Mouse (Mus musculus): ENCODE measurements around the gene Slc6a6. TPM values are rescaled to one million over a fixed set of nuclear protein-coding genes. Genes with fewer than 3 reads are reported as not detected.
A peak's percentile ranks its signal among the peaks of the same experiment; 100 is the strongest.

The Slc6a6 gene
- polyA plus RNA-seq, 1 experiment from 2014 or later, result 102 TPM

DNA sequence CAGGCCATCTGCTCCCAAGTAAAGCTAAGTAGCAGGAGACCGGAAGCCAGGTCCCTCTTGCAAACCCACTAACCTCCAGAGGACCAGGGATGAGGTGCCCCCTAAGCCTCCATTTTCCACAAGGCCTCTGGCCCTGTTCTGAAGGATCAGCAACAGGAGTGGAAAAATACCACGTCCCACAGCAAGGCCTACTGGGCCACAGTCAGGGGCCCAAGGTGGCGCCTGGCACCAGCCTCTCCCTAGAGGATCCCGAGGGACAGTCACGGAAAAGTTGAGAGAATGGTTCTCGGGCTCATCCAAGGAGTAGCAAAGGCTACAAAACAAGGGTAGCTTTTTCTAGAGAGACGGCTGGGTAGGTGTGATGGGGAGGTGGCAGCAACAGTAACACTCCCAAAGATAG lies 53.6 kb downstream of the Slc6a6 start:
- WGBS, result 91% methylated on average over 7 of the region's 7 CpGs
- Histone ChIP-seq H3K27ac (replicated peaks) (no peak overlapping the region), H3K36me3 (peaks cover 80% of the 10 kb centered on the region), H3K4me2 (no peak overlapping the region), H3K4me1 (peaks cover 12% of the 10 kb centered on the region; the same call in 1 of the 2 replicates), H3K9ac (replicated peaks) (no peak overlapping the region), H3K4me3 (replicated peaks) (no peak overlapping the region), H3K27me3 (replicated peaks) (no peaks in the 10 kb centered on the region), H3K9me3 (replicated peaks) (no peaks in the 10 kb centered on the region)
- ATAC-seq (ENCODE audit: low FRiP score), result no peak

- Histone ChIP-seq H3K27ac (replicated peaks) (no peak overlapping the region), H3K27me3 (replicated peaks) (no peaks in the 10 kb centered on the region), H3K9me3 (replicated peaks) (no peaks in the 10 kb centered on the region), H3K4me2 (no peak overlapping the region), H3K36me3 (peaks cover 77% of the 10 kb centered on the region), H3K4me3 (replicated peaks) (no peak overlapping the region), H3K4me1 (peaks cover 12% of the 10 kb centered on the region; the same call in 1 of the 2 replicates), H3K9ac (replicated peaks) (no peak overlapping the region)
- no peak for ATAC-seq (ENCODE audit: low FRiP score)
- WGBS, result 26% methylated on average over 5 of the region's 5 CpGs
Measured at GRCm38 (mm10) chr6:91738058-91738457, 54.2 kb downstream of the Slc6a6 start.

DNA sequence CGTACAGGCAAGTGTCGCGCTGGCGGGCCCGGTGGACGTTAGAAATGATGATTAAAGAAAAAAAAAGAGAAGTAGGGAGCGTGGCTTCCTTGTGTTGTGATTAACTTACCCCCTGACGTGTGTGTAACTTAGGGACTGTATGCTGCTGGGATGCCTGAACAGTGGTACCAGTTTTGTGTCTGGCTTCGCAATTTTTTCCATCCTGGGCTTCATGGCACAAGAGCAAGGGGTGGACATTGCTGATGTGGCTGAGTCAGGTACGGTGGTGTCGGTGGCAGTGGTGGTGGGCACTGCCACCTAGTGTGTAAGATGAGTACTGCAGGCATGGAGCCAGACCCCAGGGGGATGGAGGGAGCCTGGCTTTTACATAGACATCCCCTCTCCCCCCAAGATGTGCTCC lies 57.2 kb downstream of the Slc6a6 start:
- no peak overlapping the region for H3K9ac ChIP-seq (replicated peaks)
- H3K4me1 ChIP-seq, result peaks cover 14% of the 10 kb centered on the region; the same call in 1 of the 2 replicates
- no peak overlapping the region for H3K4me2 ChIP-seq
- 57% methylated on average over 11 of the region's 11 CpGs for WGBS
- ATAC-seq (ENCODE audit: low FRiP score), result peak; percentile 71; the same call in 1 of the 2 replicates
- no peak overlapping the region for H3K4me3 ChIP-seq (replicated peaks)
- no peak overlapping the region for H3K27ac ChIP-seq (replicated peaks)
- peaks cover 61% of the 10 kb centered on the region for H3K36me3 ChIP-seq
- H3K27me3 ChIP-seq (replicated peaks), result no peaks in the 10 kb centered on the region
- no peaks in the 10 kb centered on the region for H3K9me3 ChIP-seq (replicated peaks)

- no peaks in the 10 kb centered on the region for H3K9me3 ChIP-seq (replicated peaks)
- H3K9ac ChIP-seq (replicated peaks), result no peak overlapping the region
- no peak overlapping the region for H3K4me3 ChIP-seq (replicated peaks)
- H3K27ac ChIP-seq (replicated peaks), result 0 out of 2 replicates have a peak overlapping the region, but pooled peaks have one; percentile 1
- ATAC-seq (ENCODE audit: low FRiP score), result no peak
- H3K27me3 ChIP-seq (replicated peaks), result no peaks in the 10 kb centered on the region
- peaks cover 57% of the 10 kb centered on the region for H3K36me3 ChIP-seq
- WGBS, result 64% methylated on average over 3 of the region's 3 CpGs
- H3K4me1 ChIP-seq, result 0 out of 2 replicates have a peak, but pooled peaks cover 2% of the 10 kb centered on the region
- H3K4me2 ChIP-seq, result no peak overlapping the region
Measured at GRCm38 (mm10) chr6:91742466-91742865, 58.6 kb downstream of the Slc6a6 start.

- Histone ChIP-seq H3K27ac (replicated peaks) (no peak overlapping the region), H3K36me3 (peaks cover 57% of the 10 kb centered on the region), H3K4me3 (replicated peaks) (no peak overlapping the region), H3K9ac (replicated peaks) (no peak overlapping the region), H3K9me3 (replicated peaks) (no peaks in the 10 kb centered on the region), H3K4me2 (no peak overlapping the region), H3K4me1 (0 out of 2 replicates have a peak, but pooled peaks cover 2% of the 10 kb centered on the region), H3K27me3 (replicated peaks) (no peaks in the 10 kb centered on the region)
- no peak for ATAC-seq (ENCODE audit: low FRiP score)
- WGBS, result 86% methylated on average over 8 of the region's 8 CpGs
Measured at GRCm38 (mm10) chr6:91742995-91743394, 59.1 kb downstream of the Slc6a6 start.

GRCm38 (mm10) chr6:91743886-91744285 lies 60.0 kb downstream of the Slc6a6 start:
- no peaks in the 10 kb centered on the region for H3K27me3 ChIP-seq (replicated peaks)
- 44% methylated on average over 4 of the region's 4 CpGs for WGBS
- H3K36me3 ChIP-seq, result peaks cover 59% of the 10 kb centered on the region
- H3K9me3 ChIP-seq (replicated peaks), result no peaks in the 10 kb centered on the region
- no peak overlapping the region for H3K4me2 ChIP-seq
- no peak overlapping the region for H3K27ac ChIP-seq (replicated peaks)
- H3K4me1 ChIP-seq, result 0 out of 2 replicates have a peak, but pooled peaks cover 2% of the 10 kb centered on the region
- no peak overlapping the region for H3K9ac ChIP-seq (replicated peaks)
- no peak overlapping the region for H3K4me3 ChIP-seq (replicated peaks)
- no peak for ATAC-seq (ENCODE audit: low FRiP score)

DNA sequence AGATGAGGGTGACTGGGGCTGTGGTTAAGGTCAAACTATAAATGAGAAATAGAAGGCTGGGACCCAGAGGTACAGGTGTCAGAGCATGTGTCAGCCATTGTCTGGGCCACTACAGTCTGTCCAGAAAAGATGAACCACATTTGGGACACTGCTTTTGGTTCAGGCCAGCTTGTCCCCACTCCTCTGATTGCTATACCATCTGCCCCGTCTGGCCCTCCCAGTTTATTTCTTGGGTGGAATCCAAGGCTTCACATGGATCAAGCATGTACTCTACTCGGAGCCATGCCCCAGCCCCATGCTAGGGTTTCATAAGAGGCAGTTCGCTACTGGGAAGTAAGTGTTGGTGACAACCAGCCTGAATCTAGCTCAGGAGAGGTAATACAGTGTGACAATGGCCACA lies 61.4 kb downstream of the Slc6a6 start:
- H3K4me2 ChIP-seq, result no peak overlapping the region
- no peaks in the 10 kb centered on the region for H3K9me3 ChIP-seq (replicated peaks)
- ATAC-seq (ENCODE audit: low FRiP score), result no peak
- no peak overlapping the region for H3K9ac ChIP-seq (replicated peaks)
- H3K27me3 ChIP-seq (replicated peaks), result no peaks in the 10 kb centered on the region
- no peak overlapping the region for H3K27ac ChIP-seq (replicated peaks)
- H3K36me3 ChIP-seq, result peaks cover 60% of the 10 kb centered on the region
- WGBS, result 84% methylated on average over 3 of the region's 3 CpGs
- H3K4me3 ChIP-seq (replicated peaks), result no peak overlapping the region
- H3K4me1 ChIP-seq, result 0 out of 2 replicates have a peak, but pooled peaks cover 2% of the 10 kb centered on the region

DNA sequence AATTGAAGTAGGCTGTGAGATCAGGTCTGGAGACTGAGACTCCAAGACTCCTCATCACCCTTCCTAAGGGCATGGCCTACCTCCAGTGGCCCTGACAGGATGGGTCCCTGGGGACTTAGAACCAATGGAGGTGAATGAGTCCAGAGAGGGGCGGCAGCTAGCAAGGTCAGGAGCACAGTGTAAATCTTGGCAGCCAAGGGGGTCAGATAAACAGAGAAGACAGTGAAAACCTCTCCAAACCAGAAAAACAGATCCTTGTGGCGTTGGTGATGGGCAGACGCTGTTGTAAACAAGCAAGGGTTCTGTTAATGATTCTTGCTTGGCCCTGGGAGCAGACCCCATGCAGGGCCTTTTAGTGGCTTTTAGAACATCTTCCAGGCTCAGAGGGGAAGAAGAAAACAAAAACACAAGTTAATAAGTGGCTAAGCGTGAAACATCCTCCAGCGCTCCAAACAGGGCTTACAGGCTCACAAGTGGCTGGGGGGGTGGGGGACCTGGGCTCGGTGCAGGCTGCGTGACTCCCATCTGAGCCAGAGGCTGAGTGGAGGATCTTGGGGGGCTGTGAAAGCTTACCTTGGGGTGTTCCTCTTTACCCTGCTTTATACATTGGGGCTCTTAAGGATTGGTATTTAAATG lies 62.2 kb downstream of the Slc6a6 start:
- H3K27me3 ChIP-seq (replicated peaks), result no peaks in the 10 kb centered on the region
- no peak overlapping the region for H3K27ac ChIP-seq (replicated peaks)
- H3K4me2 ChIP-seq, result no peak overlapping the region
- H3K4me3 ChIP-seq (replicated peaks), result no peak overlapping the region
- no peak overlapping the region for H3K9ac ChIP-seq (replicated peaks)
- 31% methylated on average over 7 of the region's 7 CpGs for WGBS
- no peaks in the 10 kb centered on the region for H3K9me3 ChIP-seq (replicated peaks)
- ATAC-seq (ENCODE audit: low FRiP score), result no peak
- peaks cover 68% of the 10 kb centered on the region for H3K36me3 ChIP-seq
- H3K4me1 ChIP-seq, result 0 out of 2 replicates have a peak, but pooled peaks cover 2% of the 10 kb centered on the region

GRCm38 (mm10) chr6:91746776-91747175 lies 62.9 kb downstream of the Slc6a6 start:
- H3K9ac ChIP-seq (replicated peaks), result no peak overlapping the region
- H3K4me3 ChIP-seq (replicated peaks), result no peak overlapping the region
- no peaks in the 10 kb centered on the region for H3K27me3 ChIP-seq (replicated peaks)
- WGBS, result 49% methylated on average over 5 of the region's 5 CpGs
- H3K4me2 ChIP-seq, result no peak overlapping the region
- no peak overlapping the region for H3K27ac ChIP-seq (replicated peaks)
- H3K9me3 ChIP-seq (replicated peaks), result no peaks in the 10 kb centered on the region
- no peak for ATAC-seq (ENCODE audit: low FRiP score)
- H3K36me3 ChIP-seq, result peaks cover 67% of the 10 kb centered on the region
- 0 out of 2 replicates have a peak, but pooled peaks cover 2% of the 10 kb centered on the region for H3K4me1 ChIP-seq

GRCm38 (mm10) chr6:91750976-91751375 lies 67.1 kb downstream of the Slc6a6 start:
- no peaks in the 10 kb centered on the region for H3K27me3 ChIP-seq (replicated peaks)
- no peak overlapping the region for H3K27ac ChIP-seq (replicated peaks)
- ATAC-seq (ENCODE audit: low FRiP score), result no peak
- peaks cover 78% of the 10 kb centered on the region for H3K36me3 ChIP-seq
- H3K9me3 ChIP-seq (replicated peaks), result no peaks in the 10 kb centered on the region
- WGBS, result 78% methylated on average over 3 of the region's 3 CpGs
- no peak overlapping the region for H3K4me2 ChIP-seq
- H3K4me1 ChIP-seq, result peaks cover 4% of the 10 kb centered on the region; the same call in 1 of the 2 replicates
- no peak overlapping the region for H3K4me3 ChIP-seq (replicated peaks)
- H3K9ac ChIP-seq (replicated peaks), result no peak overlapping the region

GRCm38 (mm10) chr6:91752884-91753283 lies 69.0 kb downstream of the Slc6a6 start:
- Histone ChIP-seq H3K4me2 (no peak overlapping the region), H3K27me3 (replicated peaks) (no peaks in the 10 kb centered on the region), H3K4me1 (peaks cover 4% of the 10 kb centered on the region; the same call in 1 of the 2 replicates), H3K36me3 (peaks cover 80% of the 10 kb centered on the region), H3K4me3 (replicated peaks) (no peak overlapping the region), H3K27ac (replicated peaks) (peak overlapping the region; percentile 24; the same call in 1 of the 2 replicates), H3K9ac (replicated peaks) (no peak overlapping the region), H3K9me3 (replicated peaks) (no peaks in the 10 kb centered on the region)
- no peak for ATAC-seq (ENCODE audit: low FRiP score)
- WGBS, result 53% methylated on average over 8 of the region's 8 CpGs

DNA sequence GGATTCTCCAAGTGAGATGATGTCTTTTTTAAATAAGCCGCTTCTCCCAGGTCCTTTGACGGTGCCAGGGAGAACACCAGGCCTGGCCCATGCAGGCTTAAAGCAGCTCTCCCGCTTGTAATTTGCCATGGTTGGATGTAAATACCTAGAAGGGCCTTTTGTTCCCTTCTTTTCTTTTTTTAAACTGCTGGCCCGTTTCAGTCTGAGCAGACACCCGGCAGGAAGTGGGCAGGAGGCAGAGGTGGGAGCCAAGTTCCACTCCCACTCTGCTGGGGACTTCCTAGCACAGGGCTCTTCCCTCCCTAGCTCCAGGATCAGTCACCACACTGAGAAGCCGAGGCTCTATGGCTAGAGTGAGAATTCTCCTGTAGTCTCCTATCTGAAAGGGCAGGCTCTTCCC lies 70.2 kb downstream of the Slc6a6 start:
- no peak for ATAC-seq (ENCODE audit: low FRiP score)
- peaks cover 75% of the 10 kb centered on the region for H3K36me3 ChIP-seq

More for the DNA sequence above, 70.2 kb downstream of the Slc6a6 start:
- Histone ChIP-seq H3K9me3 (replicated peaks) (no peaks in the 10 kb centered on the region), H3K9ac (replicated peaks) (no peak overlapping the region), H3K4me2 (no peak overlapping the region), H3K27ac (replicated peaks) (peak overlapping the region; percentile 28; the same call in 1 of the 2 replicates), H3K4me3 (replicated peaks) (no peak overlapping the region), H3K27me3 (replicated peaks) (no peaks in the 10 kb centered on the region), H3K4me1 (peaks cover 4% of the 10 kb centered on the region; the same call in 1 of the 2 replicates)
- WGBS, result 33% methylated on average over 6 of the region's 6 CpGs
